Comparison of ENCODE assay signal across 8 mouse cellular contexts in the genomic region with DNA sequence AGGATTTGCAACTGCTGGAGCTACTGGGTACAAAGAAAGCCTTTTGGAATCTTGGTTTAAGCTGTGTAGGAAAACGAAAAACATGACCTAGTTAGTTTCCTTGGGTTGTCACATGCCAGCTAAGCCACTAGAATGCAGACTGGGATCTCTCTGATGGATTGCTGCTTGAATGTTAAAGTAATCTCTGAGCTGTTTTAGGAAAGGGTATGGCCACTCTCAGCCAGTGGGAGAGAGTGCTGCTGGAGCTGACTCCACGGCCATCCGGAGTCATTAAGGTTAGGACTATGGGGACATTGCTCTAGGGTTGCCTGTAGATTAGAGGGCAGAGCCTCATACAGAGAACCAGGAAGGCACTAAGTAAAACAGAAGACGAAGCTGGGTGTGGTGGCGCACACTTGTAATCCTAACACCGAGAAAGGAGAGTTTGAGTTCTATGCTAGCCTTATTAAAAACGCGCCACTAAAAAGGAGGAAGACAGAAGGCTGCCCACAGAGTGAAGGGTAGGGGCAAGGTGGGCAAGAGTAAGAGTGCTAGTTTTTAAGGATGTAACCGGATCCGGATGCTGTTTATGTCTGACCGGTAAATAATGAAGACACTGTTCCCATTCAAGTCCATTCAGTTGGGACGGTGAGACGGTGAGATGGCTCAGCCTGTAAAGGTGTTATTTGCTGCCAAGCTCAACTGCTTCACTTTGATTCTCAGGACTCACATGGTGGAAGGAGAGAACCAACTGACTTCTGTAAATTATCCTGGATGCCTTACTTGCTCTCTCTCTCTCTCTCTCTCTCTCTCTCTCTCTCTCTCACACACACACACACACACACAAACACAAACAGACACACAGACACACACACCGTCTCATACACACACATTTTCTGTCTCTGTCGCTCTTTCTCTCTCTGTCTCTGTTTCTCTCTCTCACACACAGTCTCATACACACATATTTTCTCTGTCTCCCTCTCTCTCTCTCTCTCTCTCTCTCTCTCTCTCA. TPM values are rescaled to one million over a fixed set of nuclear protein-coding genes. Genes with fewer than 3 reads are reported as not detected.
DNase-seq lines count a peak whose midpoint lies in the region; ATAC-seq and TF ChIP-seq lines count a peak whose summit lies in the region.

No protein-coding gene starts in this region.

- H3K9ac ChIP-seq in embryonic facial prominence, embryonic 13.5 days, result peak overlapping the region; percentile 69
- peak overlapping the region; percentile 56 for H3K9ac ChIP-seq in hindbrain, embryonic 12.5 days
- H3K9ac ChIP-seq in liver, embryonic 14.5 days (replicated peaks), result peak overlapping the region; percentile 68
- H3K9ac ChIP-seq in neural tube, embryonic 14.5 days (replicated peaks; ENCODE audit: low read depth, low read length), result peak overlapping the region; percentile 56

- no peak for TF ChIP-seq EP300 in liver, embryonic 14.5 days (IDR thresholded peaks at IDR 0.05; ENCODE audit: low read depth)

- peak overlapping the region; percentile 77 for H3K4me3 ChIP-seq in E14TG2a.4 (replicated peaks; ENCODE audit: low read length)
- H3K4me3 ChIP-seq in embryonic facial prominence, embryonic 13.5 days, result peak overlapping the region; percentile 39
- peak overlapping the region; percentile 34 for H3K4me3 ChIP-seq in hindbrain, embryonic 12.5 days
- peak overlapping the region; percentile 61 to 72 for H3K4me3 ChIP-seq in liver, embryonic 14.5 days (ENCODE audit: insufficient read depth in 1 of 2, low read depth in 2 of 2, low read length in 2 of 2)
- peak overlapping the region; percentile 35 for H3K4me3 ChIP-seq in neural tube, embryonic 14.5 days (ENCODE audit: low read depth, low read length)

- WGBS in embryonic facial prominence, embryonic 13.5 days, result 25% methylated on average over 15 of the region's 15 CpGs
- WGBS in hindbrain, embryonic 12.5 days, result 31% methylated on average over 15 of the region's 15 CpGs
- WGBS in liver, embryonic 14.5 days (ENCODE audit: insufficient replicate concordance), result 23% methylated on average over 15 of the region's 15 CpGs
- 14% methylated on average over 15 of the region's 15 CpGs for WGBS in neural tube, embryonic 14.5 days

- peak overlapping the region; percentile 61 for H3K4me2 ChIP-seq in embryonic facial prominence, embryonic 13.5 days
- H3K4me2 ChIP-seq in hindbrain, embryonic 12.5 days (replicated peaks), result peak overlapping the region; percentile 53
- H3K4me2 ChIP-seq in liver, embryonic 14.5 days (ENCODE audit: low read depth), result peak overlapping the region; percentile 73
- H3K4me2 ChIP-seq in neural tube, embryonic 14.5 days (ENCODE audit: low read depth, low read length), result peak overlapping the region; percentile 57

- no peaks in the 10 kb centered on the region for H3K36me3 ChIP-seq in E14TG2a.4 (ENCODE audit: insufficient read depth, low read length)
- no peaks in the 10 kb centered on the region for H3K36me3 ChIP-seq in embryonic facial prominence, embryonic 13.5 days
- H3K36me3 ChIP-seq in hindbrain, embryonic 12.5 days, result no peaks in the 10 kb centered on the region
- no peaks in the 10 kb centered on the region for H3K36me3 ChIP-seq in liver, embryonic 14.5 days (replicated peaks; ENCODE audit: control insufficient read depth, insufficient read depth, low read depth)
- no peaks in the 10 kb centered on the region for H3K36me3 ChIP-seq in neural tube, embryonic 14.5 days (ENCODE audit: control insufficient read depth, insufficient read depth, low read length)

- peak; percentile 14 for DNase-seq in gastrocnemius, adult 18-20 months (ENCODE audit: low spot score)
- DNase-seq in gastrocnemius, postnatal 25 days, result no peak
- DNase-seq in liver, embryonic 14.5 days (ENCODE audit: low read depth in 3 of 3, low spot score in 3 of 3), result no peak
- no peak for DNase-seq in left cerebral cortex, adult 11 months (ENCODE audit: low spot score)

- H3K4me1 ChIP-seq in E14TG2a.4 (replicated peaks; ENCODE audit: low read depth, low read length), result peaks cover 36% of the 10 kb centered on the region
- peaks cover 15% of the 10 kb centered on the region; the same call in 1 of the 2 replicates for H3K4me1 ChIP-seq in embryonic facial prominence, embryonic 13.5 days
- peaks cover 6% of the 10 kb centered on the region; the same call in 1 of the 2 replicates for H3K4me1 ChIP-seq in hindbrain, embryonic 12.5 days
- peaks cover 0 to 13% of the 10 kb centered on the region in 2 experiments; a peak in 2 of 4 replicates for H3K4me1 ChIP-seq in liver, embryonic 14.5 days (replicated peaks; ENCODE audit: control insufficient read depth in 2 of 2, insufficient read depth in 2 of 2, low read length in 1 of 2)
- no peaks in the 10 kb centered on the region for H3K4me1 ChIP-seq in neural tube, embryonic 14.5 days (ENCODE audit: control insufficient read depth, insufficient read depth, low read length)

- peak; percentile 28; the same call in 1 of the 2 replicates for ATAC-seq in embryonic facial prominence, embryonic 13.5 days (ENCODE audit: insufficient number of reproducible peaks, insufficient read depth, low FRiP score, low TSS enrichment, low read depth)
- ATAC-seq in hindbrain, embryonic 12.5 days (ENCODE audit: low FRiP score), result peak; percentile 78
- peak; percentile 51; the same call in 1 of the 2 replicates for ATAC-seq in liver, embryonic 14.5 days (ENCODE audit: insufficient read depth)
- peak; percentile 42 for ATAC-seq in neural tube, embryonic 14.5 days (ENCODE audit: low read depth)

- peak overlapping the region; percentile 99 for H3K27ac ChIP-seq in embryonic facial prominence, embryonic 13.5 days
- H3K27ac ChIP-seq in hindbrain, embryonic 12.5 days, result peak overlapping the region; percentile 97
- peak overlapping the region; percentile 69 for H3K27ac ChIP-seq in liver, embryonic 14.5 days
- peak overlapping the region; percentile 97 for H3K27ac ChIP-seq in neural tube, embryonic 14.5 days (ENCODE audit: low read depth, low read length)

- H3K9me3 ChIP-seq in E14TG2a.4 (ENCODE audit: low read length), result no peaks in the 10 kb centered on the region
- H3K9me3 ChIP-seq in embryonic facial prominence, embryonic 13.5 days, result no peaks in the 10 kb centered on the region
- H3K9me3 ChIP-seq in hindbrain, embryonic 12.5 days (replicated peaks), result no peaks in the 10 kb centered on the region
- H3K9me3 ChIP-seq in liver, embryonic 14.5 days (ENCODE audit: control insufficient read depth, low read length), result no peaks in the 10 kb centered on the region
- H3K9me3 ChIP-seq in neural tube, embryonic 14.5 days (ENCODE audit: control insufficient read depth, low read length), result no peaks in the 10 kb centered on the region

- H3K27me3 ChIP-seq in E14TG2a.4 (ENCODE audit: insufficient read depth, low read length), result no peaks in the 10 kb centered on the region
- peaks cover 59% of the 10 kb centered on the region for H3K27me3 ChIP-seq in embryonic facial prominence, embryonic 13.5 days
- H3K27me3 ChIP-seq in hindbrain, embryonic 12.5 days, result peaks cover 55% of the 10 kb centered on the region
- H3K27me3 ChIP-seq in liver, embryonic 14.5 days (ENCODE audit: control insufficient read depth, insufficient read depth, low read length), result no peaks in the 10 kb centered on the region
- no peaks in the 10 kb centered on the region for H3K27me3 ChIP-seq in neural tube, embryonic 14.5 days (ENCODE audit: control insufficient read depth, insufficient read depth, low read length)

- no peak for TF ChIP-seq CTCF in E14TG2a.4 (conservative IDR thresholded peaks at IDR 0.05; ENCODE audit: low read length)
- TF ChIP-seq CTCF in liver, embryonic 14.5 days (IDR thresholded peaks at IDR 0.05; ENCODE audit: low read depth), result no peak

RNA-seq across cellular contexts. Expression of a gene that starts 37.3 kb away (rescaled TPM):
- 100 to 1,000 TPM; 149 to 200 TPM for total RNA-seq in gastrocnemius, adult 18-20 months (2021)
- 100 to 1,000 TPM in 1 of 2 experiments, 10 to 100 TPM in 1; 87.2 to 130 TPM for total RNA-seq in gastrocnemius, postnatal 25 days (2021)
- 142 and 147 TPM in 2 replicates for polyA plus RNA-seq in embryonic facial prominence, embryonic 13.5 days (2015; fragmentation: Nextera tagmentation; extraction: Ambion mirVana)
- polyA plus RNA-seq in hindbrain, embryonic 12.5 days (2016; fragmentation: Nextera tagmentation; extraction: Ambion mirVana), result 160 and 169 TPM in 2 replicates
- polyA plus RNA-seq in liver, embryonic 14.5 days (2012; rRNA removed), result 24.3 and 34.5 TPM in 2 replicates
- 54.5 and 71.8 TPM in 2 replicates for polyA plus RNA-seq in liver, embryonic 14.5 days (2014; fragmentation: Nextera tagmentation; extraction: Ambion mirVana)
- 132 and 134 TPM in 2 replicates for polyA plus RNA-seq in neural tube, embryonic 14.5 days (2014; fragmentation: Nextera tagmentation; extraction: Ambion mirVana)

Comparison
In these comparisons a context has a peak if more than half of its experiments do, and no peak if none do; other contexts are left out.
1. ATAC-seq: peak in every context shown above with its lines; median percentile 78 in hindbrain, embryonic 12.5 days; 51 in liver, embryonic 14.5 days; 42 in neural tube, embryonic 14.5 days; 28 in embryonic facial prominence, embryonic 13.5 days.